Mouse (Mus musculus) kidney, adult 2 months (tissue): ENCODE measurements around the gene Cd151.

Source experiments
- CTCF ChIP-seq: fragments of 200-500 bp; conservative IDR thresholded peaks from 2 replicates; pipeline ENCODE4 v1.5.1; 2011; ENCODE audit warnings: low read depth, mild to moderate bottlenecking, control low read depth, low read length, moderate library complexity, mixed read lengths; ENCODE audit not compliant: insufficient read depth, insufficient read length
- POLR2A ChIP-seq: fragments of 200-500 bp; IDR thresholded peaks from one replicate; pipeline ENCODE4 v1.6.1; 2011; ENCODE audit warnings: low read depth, low read length, control low read depth

- TF ChIP-seq CTCF (no peak), POLR2A (no peak)
Measured at GRCm38 (mm10) chr7:141483114-141483653, 16.0 kb downstream of the Cd151 start.
